Mouse (Mus musculus) heart, embryonic 11.5 days (tissue): ENCODE data around the gene Cradd. TPM values are rescaled to one million over a fixed set of nuclear protein-coding genes. Genes with fewer than 3 reads are reported as not detected.

Experiments
- ATAC-seq: fragments of 200-750 bp; cut with Nextera tagmentation; replicated peaks from 2 replicates; pipeline ENCODE4 v1.8.0; 2017; ENCODE audit warnings: moderate library complexity; ENCODE audit not compliant: insufficient number of reproducible peaks, low FRiP score, low TSS enrichment
- H3K27ac ChIP-seq: fragments of 300-500 bp; sonication (generic); 2 replicates; pipeline ENCODE4 v1.5.1; 2014; ENCODE audit warnings: mild to moderate bottlenecking, low read depth, low read length
- H3K27me3 ChIP-seq: fragments of 300-500 bp; sonication (generic); 2 replicates; pipeline ENCODE4 v1.6.1; 2014; ENCODE audit warnings: mild to moderate bottlenecking, low read length, mixed read lengths; ENCODE audit not compliant: control insufficient read depth, insufficient read depth
- H3K36me3 ChIP-seq: fragments of 300-500 bp; sonication (generic); 2 replicates; pipeline ENCODE4 v1.6.1; 2014; ENCODE audit warnings: mild to moderate bottlenecking, low read length, moderate library complexity, mixed read lengths; ENCODE audit not compliant: control insufficient read depth, insufficient read depth
- H3K4me1 ChIP-seq: fragments of 300-500 bp; sonication (generic); 2 replicates; pipeline ENCODE4 v1.6.1; 2014; ENCODE audit warnings: low read length; ENCODE audit not compliant: control insufficient read depth, insufficient read depth
- H3K4me2 ChIP-seq: fragments of 300-500 bp; sonication (generic); 2 replicates; pipeline ENCODE4 v1.6.1; 2014; ENCODE audit warnings: mild to moderate bottlenecking, moderate library complexity
- H3K4me3 ChIP-seq: fragments of 300-500 bp; sonication (generic); 2 replicates; pipeline ENCODE4 v1.5.1; 2014; ENCODE audit warnings: low read depth, low read length
- H3K9ac ChIP-seq: fragments of 300-500 bp; sonication (generic); 2 replicates; pipeline ENCODE4 v1.6.1; 2014; ENCODE audit warnings: mild to moderate bottlenecking, low read depth, low read length, moderate library complexity
- H3K9me3 ChIP-seq: fragments of 300-500 bp; sonication (generic); replicated peaks from 2 replicates; pipeline ENCODE4 v1.6.1; 2016; ENCODE audit warnings: low read length; ENCODE audit not compliant: control insufficient read depth
- WGBS: fragments of 180-500 bp; shearing (Covaris S2); extraction: QIAGEN DNeasy Blood & Tissue Kit; methylation state at CpG from one replicate; pipeline ENCODE4 v1.1.7; 2014; ENCODE audit not compliant: insufficient replicate concordance; 5-methylcytosine and 5-hydroxymethylcytosine counted together
- polyA plus RNA-seq: library from polyadenylated mRNA; unstranded; fragments of >200 nt; fragmentation: Nextera tagmentation; extraction: Ambion mirVana; gene quantifications from 2 replicates; pipeline ENCODE4 v1.2.1, GENCODE M21; 2014

Cradd gene
- polyA plus RNA-seq, 1 experiment from 2014 or later: 10.6 TPM

GRCm38 (mm10) chr10:95265576-95265975 lies 58.4 kb downstream of the Cradd start:
- WGBS: 55% methylated on average over 4 of the region's 4 CpGs
- peak overlapping the region; percentile 45 for H3K4me3 ChIP-seq
- H3K36me3 ChIP-seq: no peaks in the 10 kb centered on the region
- H3K9ac ChIP-seq: no peak overlapping the region; the same call in 1 of the 2 replicates
- H3K27me3 ChIP-seq: no peaks in the 10 kb centered on the region
- peak overlapping the region; percentile 70 for H3K4me2 ChIP-seq
- H3K27ac ChIP-seq: no peak overlapping the region
- ATAC-seq: no peak
- H3K9me3 ChIP-seq: no peaks in the 10 kb centered on the region
- peaks cover 4% of the 10 kb centered on the region; the same call in 1 of the 2 replicates for H3K4me1 ChIP-seq

GRCm38 (mm10) chr10:95264485-95265321 lies 59.2 kb downstream of the Cradd start:
- H3K4me3 ChIP-seq: peak overlapping the region; percentile 45
- peak overlapping the region; percentile 40 for H3K9ac ChIP-seq
- no peaks in the 10 kb centered on the region for H3K9me3 ChIP-seq
- WGBS: 3% methylated on average over 37 of the region's 37 CpGs
- H3K4me2 ChIP-seq: peak overlapping the region; percentile 70
- H3K4me1 ChIP-seq: peaks cover 4% of the 10 kb centered on the region; the same call in 1 of the 2 replicates
- no peak for ATAC-seq
- H3K36me3 ChIP-seq: no peaks in the 10 kb centered on the region
- no peaks in the 10 kb centered on the region for H3K27me3 ChIP-seq
- no peak overlapping the region for H3K27ac ChIP-seq

- Histone ChIP-seq H3K4me2 (no peak overlapping the region), H3K27ac (no peak overlapping the region), H3K36me3 (no peaks in the 10 kb centered on the region), H3K9me3 (no peaks in the 10 kb centered on the region), H3K27me3 (no peaks in the 10 kb centered on the region), H3K4me3 (no peak overlapping the region), H3K9ac (0 out of 2 replicates have a peak overlapping the region, but pooled peaks have one; percentile 28), H3K4me1 (peaks cover 4% of the 10 kb centered on the region; the same call in 1 of the 2 replicates)
- ATAC-seq: 0 out of 2 replicates have a peak, but pooled peaks have one; percentile 18
- WGBS: 12% methylated on average over 11 of the region's 11 CpGs
These were observed 61.5 kb downstream of the Cradd start for GRCm38 (mm10) chr10:95262388-95262787.

GRCm38 (mm10) chr10:95261279-95261678 lies 62.7 kb downstream of the Cradd start:
- no peak overlapping the region for H3K9ac ChIP-seq
- no peak overlapping the region for H3K27ac ChIP-seq
- H3K36me3 ChIP-seq: no peaks in the 10 kb centered on the region
- ATAC-seq: no peak
- H3K9me3 ChIP-seq: no peaks in the 10 kb centered on the region
- no peaks in the 10 kb centered on the region for H3K27me3 ChIP-seq
- WGBS: 40% methylated on average over 2 of the region's 2 CpGs
- peaks cover 4% of the 10 kb centered on the region; the same call in 1 of the 2 replicates for H3K4me1 ChIP-seq
- H3K4me2 ChIP-seq: no peak overlapping the region
- no peak overlapping the region for H3K4me3 ChIP-seq

- no peaks in the 10 kb centered on the region for H3K9me3 ChIP-seq
- H3K27ac ChIP-seq: no peak overlapping the region
- no peak overlapping the region for H3K4me2 ChIP-seq
- H3K36me3 ChIP-seq: no peaks in the 10 kb centered on the region
- no peaks in the 10 kb centered on the region for H3K27me3 ChIP-seq
- H3K4me1 ChIP-seq: peaks cover 6% of the 10 kb centered on the region; the same call in 1 of the 2 replicates
- 73% methylated on average over 3 of the region's 3 CpGs for WGBS
- H3K4me3 ChIP-seq: no peak overlapping the region
- ATAC-seq: no peak
- no peak overlapping the region for H3K9ac ChIP-seq
These were observed 63.5 kb downstream of the Cradd start for GRCm38 (mm10) chr10:95260420-95260819.

GRCm38 (mm10) chr10:95258471-95259155 lies 65.3 kb downstream of the Cradd start:
- Histone ChIP-seq H3K9me3 (no peaks in the 10 kb centered on the region), H3K27ac (no peak overlapping the region), H3K9ac (no peak overlapping the region), H3K4me2 (no peak overlapping the region), H3K36me3 (no peaks in the 10 kb centered on the region), H3K27me3 (no peaks in the 10 kb centered on the region), H3K4me3 (no peak overlapping the region), H3K4me1 (peaks cover 12% of the 10 kb centered on the region)
- ATAC-seq: no peak
- WGBS: 52% methylated on average over 10 of the region's 10 CpGs

- no peak overlapping the region for H3K4me2 ChIP-seq
- WGBS: 67% methylated on average over 8 of the region's 8 CpGs
- no peak overlapping the region for H3K27ac ChIP-seq
These were observed 66.0 kb downstream of the Cradd start for GRCm38 (mm10) chr10:95257979-95258378.

GRCm38 (mm10) chr10:95256095-95256494 lies 67.8 kb downstream of the Cradd start:
- Histone ChIP-seq H3K36me3 (no peaks in the 10 kb centered on the region), H3K4me1 (peaks cover 8% of the 10 kb centered on the region; the same call in 1 of the 2 replicates), H3K9ac (no peak overlapping the region), H3K9me3 (no peaks in the 10 kb centered on the region), H3K27ac (no peak overlapping the region), H3K4me3 (no peak overlapping the region), H3K4me2 (no peak overlapping the region), H3K27me3 (no peaks in the 10 kb centered on the region)
- WGBS: 52% methylated on average over 7 of the region's 7 CpGs
- ATAC-seq: no peak

More at GRCm38 (mm10) chr10:95257979-95258378, 66.0 kb downstream of the Cradd start:
- Histone ChIP-seq H3K36me3 (no peaks in the 10 kb centered on the region), H3K9me3 (no peaks in the 10 kb centered on the region), H3K4me1 (peaks cover 12% of the 10 kb centered on the region), H3K27me3 (no peaks in the 10 kb centered on the region), H3K9ac (no peak overlapping the region), H3K4me3 (no peak overlapping the region)
- ATAC-seq: no peak
